Mouse (Mus musculus) neutrophil, adult 5-6 weeks (primary cell): ENCODE results near the gene Ndrg4. TPM values are rescaled to one million over a fixed set of nuclear protein-coding genes. Genes with fewer than 3 reads are reported as not detected.

Source experiments
- ATAC-seq: fragments of 151-379, 151-347 bp; 2 replicates; pipeline ENCODE4 v1.8.0; 2017; ENCODE audit warnings: mild to moderate bottlenecking, moderate TSS enrichment; ENCODE audit not compliant: insufficient number of reproducible peaks, poor library complexity, low FRiP score, severe bottlenecking; ENCODE audit errors: extremely low read depth
- total RNA-seq: library from RNA; stranded (forward); fragments of 200-1000 nt; gene quantifications from 2 replicates; pipeline ENCODE4 v1.2.3, GENCODE M21; 2017

Ndrg4 gene
- total RNA-seq, 1 experiment from 2014 or later, result not detected

- ATAC-seq, result peak; percentile 57
Observed at GRCm38 (mm10) chr8:95713100-95714010, 36.6 kb downstream of the Ndrg4 start.

- ATAC-seq, result no peak
Observed at GRCm38 (mm10) chr8:95714367-95714766, 37.6 kb downstream of the Ndrg4 start.

- ATAC-seq, result no peak
Observed at GRCm38 (mm10) chr8:95714837-95715413, 38.1 kb downstream of the Ndrg4 start.

GRCm38 (mm10) chr8:95715676-95716531 is 39.1 kb downstream of the Ndrg4 start, which contains the start of gene Setd6:
Gene Setd6 (plus strand): TSS chr8:95715881.
- peak; percentile 35; the same call in 1 of the 2 replicates for ATAC-seq

- ATAC-seq, result no peak
Observed at GRCm38 (mm10) chr8:95716546-95717335, 40.0 kb downstream of the Ndrg4 start.

GRCm38 (mm10) chr8:95727625-95728024 is 50.8 kb downstream of the Ndrg4 start:
- no peak for ATAC-seq

- no peak for ATAC-seq
Observed at GRCm38 (mm10) chr8:95738596-95738995, 61.8 kb downstream of the Ndrg4 start.

GRCm38 (mm10) chr8:95741732-95742131 is 65.0 kb downstream of the Ndrg4 start:
- no peak for ATAC-seq

GRCm38 (mm10) chr8:95748028-95748427 is 71.2 kb downstream of the Ndrg4 start:
- ATAC-seq, result no peak

- no peak for ATAC-seq
Observed at GRCm38 (mm10) chr8:95751924-95752323, 75.1 kb downstream of the Ndrg4 start.

- ATAC-seq, result no peak
Observed at GRCm38 (mm10) chr8:95760323-95760722, 83.5 kb downstream of the Ndrg4 start.

GRCm38 (mm10) chr8:95764133-95764532 is 87.4 kb downstream of the Ndrg4 start:
- no peak for ATAC-seq

Other genes starting within 250 kb of the Ndrg4 start
- 40.3 and 42.5 TPM in 2 replicates for gene Cfap20, start 242.1 kb upstream of the Ndrg4 start, total RNA-seq
- 24.4 and 25.7 TPM in 2 replicates for gene Csnk2a2, start 186.9 kb upstream of the Ndrg4 start, total RNA-seq
- gene Ccdc113, start 142.9 kb upstream of the Ndrg4 start, total RNA-seq, result not detected in 2 replicates
- not detected in 2 replicates for gene Prss54, start 100.6 kb upstream of the Ndrg4 start, total RNA-seq
- 5.4 and 9.7 TPM in 2 replicates for gene Gins3, start 43.5 kb upstream of the Ndrg4 start, total RNA-seq
- 30.5 and 40.3 TPM in 2 replicates for gene Setd6, start 38.9 kb downstream of the Ndrg4 start, total RNA-seq
- 160 and 182 TPM in 2 replicates for gene Cnot1, start 130.5 kb downstream of the Ndrg4 start, total RNA-seq
- gene Sap18b, start 148.4 kb downstream of the Ndrg4 start, total RNA-seq, result 70.4 and 98.1 TPM in 2 replicates
- gene Slc38a7, start 176.6 kb downstream of the Ndrg4 start, total RNA-seq, result 13.0 and 14.6 TPM in 2 replicates
- 55.4 and 55.7 TPM in 2 replicates for gene Got2, start 211.6 kb downstream of the Ndrg4 start, total RNA-seq